Mouse (Mus musculus) embryo, embryonic 10 days (tissue): ENCODE data around the gene Mb.
"Not testable (repeated sequence)": the region's sequence is repeated elsewhere in the genome, so short reads cannot be mapped to it uniquely, and the experiment has no call there.

ENCODE experiments used
- DNase-seq: peaks from one replicate; pipeline ENCODE4 v3.0.0-alpha.2; 2015; ENCODE audit warnings: low spot score

Mb gene

DNA sequence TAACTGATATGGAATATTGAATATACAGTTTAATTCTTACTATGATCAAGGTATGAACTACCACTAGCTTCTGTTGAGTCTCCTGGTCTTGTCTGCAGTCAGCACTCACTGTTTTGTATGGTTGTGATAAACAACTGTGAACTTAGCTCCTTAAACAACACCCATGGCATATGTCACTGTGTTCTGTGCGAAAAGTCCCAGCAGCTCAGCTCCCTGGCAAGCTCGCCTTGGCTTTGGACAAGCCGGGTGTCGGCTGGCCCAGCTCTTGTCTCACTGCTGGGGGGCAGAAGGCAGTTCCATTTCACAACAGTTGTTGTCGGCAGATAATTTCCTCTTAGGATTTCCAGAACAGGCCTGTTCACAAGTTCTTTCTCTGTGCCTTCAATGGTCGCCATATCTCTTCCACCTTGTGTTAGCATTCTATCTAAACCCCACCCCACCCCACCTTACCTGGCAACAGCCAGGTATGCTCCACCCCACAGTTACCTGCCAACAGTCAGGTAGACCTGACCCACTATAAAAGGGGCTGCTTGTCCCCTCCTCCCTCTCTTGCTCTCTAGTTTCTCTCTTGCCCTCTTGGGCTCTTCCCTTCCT, 14.9 kb upstream of the Mb start:
- no peak for DNase-seq

DNA sequence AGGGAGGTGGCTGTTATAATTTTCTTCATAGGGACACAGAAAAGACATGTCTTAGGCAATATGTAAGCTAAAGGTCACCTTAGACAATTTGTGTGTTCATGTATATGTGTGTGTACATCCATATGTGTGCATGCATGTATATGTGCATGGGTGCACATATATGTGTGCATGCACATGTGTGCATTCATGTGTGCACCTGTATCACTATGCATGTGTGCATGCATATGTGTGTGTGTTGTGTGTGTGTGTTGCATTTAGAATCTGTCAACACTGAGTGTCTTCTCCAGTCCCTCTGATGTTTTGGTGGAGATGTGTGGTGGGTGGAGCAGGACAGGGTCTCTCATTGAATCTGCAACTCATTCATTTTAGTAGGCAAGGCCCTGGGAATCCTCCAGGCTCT, 12.3 kb upstream of the Mb start:
- DNase-seq: no peak

DNA sequence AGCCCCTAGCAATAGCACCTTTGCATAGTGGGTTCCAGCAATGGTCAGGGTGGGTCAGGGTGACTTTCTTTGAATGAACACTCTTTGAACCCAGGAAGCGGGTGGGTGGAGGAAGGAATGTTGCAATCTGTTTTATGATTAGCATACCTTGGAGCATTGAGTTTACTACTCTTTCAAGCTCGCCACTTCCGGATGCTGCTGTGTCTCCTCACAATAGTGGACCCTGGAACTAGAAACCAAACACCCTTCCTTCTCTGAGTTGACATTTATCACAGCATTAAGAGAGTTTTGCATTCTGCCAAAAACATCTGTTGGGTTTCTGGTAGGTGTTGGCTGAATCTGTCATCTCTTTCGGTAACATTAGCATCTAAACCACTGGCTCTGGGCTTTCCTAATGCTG, 8.9 kb upstream of the Mb start:
- DNase-seq: not testable (repeated sequence)

- no peak for DNase-seq
These were observed 8.1 kb upstream of the Mb start for GRCm38 (mm10) chr15:77058566-77058965.

DNA sequence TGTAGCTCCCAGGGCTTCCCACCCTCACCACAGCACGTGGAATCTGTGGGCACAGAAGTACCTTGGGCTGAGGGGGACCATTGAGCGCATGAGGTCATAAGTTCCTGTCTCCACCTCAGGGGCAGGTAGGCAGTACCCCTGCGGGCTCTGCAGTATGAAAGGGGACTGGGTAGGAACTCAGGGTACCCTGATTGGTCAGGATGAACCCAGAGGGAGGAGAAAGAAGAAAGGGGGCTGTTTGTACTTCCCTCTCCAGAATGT, 6.3 kb upstream of the Mb start:
- DNase-seq: no peak

DNA sequence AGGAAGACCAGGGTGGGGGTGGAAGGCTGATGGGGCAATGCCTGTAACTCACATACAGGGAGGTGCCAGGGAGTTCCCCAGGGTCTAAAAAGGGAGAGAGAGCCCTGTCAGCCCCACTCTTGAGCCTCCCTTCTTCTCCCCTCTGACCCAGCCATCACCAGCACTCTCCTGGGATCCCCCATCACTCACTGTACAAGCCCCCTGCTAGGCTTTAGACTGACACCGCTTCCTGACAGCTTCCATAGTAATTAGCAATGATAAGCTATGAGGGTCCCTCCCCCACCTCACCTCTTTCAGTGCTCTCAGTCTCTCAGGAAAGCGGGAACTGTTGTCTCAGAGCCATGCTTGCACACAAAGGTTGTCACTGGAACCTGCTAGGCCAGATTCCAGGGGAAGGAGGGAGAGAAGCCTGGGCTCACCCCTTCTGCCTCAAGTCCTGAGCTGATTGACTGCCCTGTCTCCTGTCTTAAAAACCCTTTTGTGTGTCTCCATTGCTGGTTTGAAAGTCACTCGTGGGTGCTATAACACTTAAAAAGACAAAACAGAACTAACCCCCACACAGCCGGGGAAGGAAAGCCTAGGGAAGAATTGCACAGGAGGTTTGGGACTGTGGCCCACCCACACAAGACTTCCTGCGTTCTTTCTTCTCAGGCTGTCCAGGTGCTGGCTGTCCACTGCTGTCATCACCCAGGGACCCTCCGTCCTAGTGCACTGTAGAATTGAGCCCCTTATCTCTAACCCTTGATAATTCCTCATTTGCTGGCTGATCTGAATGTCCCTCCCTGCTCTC, 5.7 kb upstream of the Mb start:
- peak; percentile 72 for DNase-seq

GRCm38 (mm10) chr15:77054611-77055175, 4.2 kb upstream of the Mb start:
- no peak for DNase-seq

- DNase-seq: no peak
These were observed 2.6 kb upstream of the Mb start for GRCm38 (mm10) chr15:77053021-77053420.

DNA sequence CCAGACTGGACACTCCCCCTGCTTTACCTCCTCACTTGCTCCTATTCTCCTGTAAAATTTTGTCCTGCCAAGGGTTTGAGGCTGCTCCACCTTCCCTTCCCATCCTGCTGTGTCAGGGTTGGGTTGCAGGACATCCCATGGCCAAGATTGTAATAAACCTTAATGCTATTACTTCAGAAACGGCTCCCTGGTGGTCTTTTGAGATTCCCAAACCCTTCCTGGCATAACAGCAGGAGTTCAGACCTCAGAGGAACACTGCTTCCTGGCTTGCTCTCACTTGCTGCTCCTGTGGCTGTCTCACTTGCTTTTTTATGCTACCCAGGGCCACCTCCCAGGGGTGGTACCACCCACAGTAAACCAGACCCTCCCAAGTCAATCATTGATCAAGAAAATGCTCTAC, 1.7 kb upstream of the Mb start:
- DNase-seq: no peak

- peak; percentile 62 for DNase-seq
These were observed 4.9 kb downstream of the Mb start for GRCm38 (mm10) chr15:77045609-77046008.

DNA sequence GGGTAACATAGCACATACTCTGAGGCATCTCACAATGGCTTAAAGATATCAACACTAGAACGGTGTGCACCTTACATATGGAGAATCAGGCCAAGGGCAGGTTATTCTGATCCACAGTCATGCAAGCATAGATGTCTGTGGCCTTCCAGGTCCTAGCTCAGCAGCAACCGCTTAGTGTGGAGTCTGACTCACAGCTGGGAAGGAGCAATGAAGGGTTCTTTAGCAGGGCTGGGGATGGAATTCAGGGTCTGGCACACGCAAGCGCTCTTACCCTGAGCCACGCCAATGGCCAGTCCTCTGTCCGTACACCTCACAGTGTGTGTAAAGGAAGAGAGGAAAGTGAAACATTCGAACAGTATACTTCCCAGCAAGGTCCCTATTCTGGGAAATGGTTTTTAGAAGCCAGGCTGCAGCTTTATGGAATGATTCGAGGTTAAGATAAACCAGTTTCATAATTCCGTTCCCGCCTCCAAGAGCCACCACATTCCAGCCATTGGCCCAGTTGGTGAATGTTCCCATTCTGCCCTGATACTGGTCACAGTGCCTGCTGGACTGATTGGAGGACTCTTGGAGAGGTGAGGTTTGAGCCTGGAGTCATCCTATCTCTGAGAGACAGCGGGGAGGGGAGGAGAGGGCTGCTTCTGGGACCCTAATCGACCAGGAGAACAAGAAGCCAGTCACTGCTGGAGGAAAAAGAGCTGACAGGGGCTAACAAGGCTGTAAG, 5.7 kb downstream of the Mb start, which contains the start of gene Apol6:
Gene Apol6 (plus strand): TSS at position 133 of the 724 bp plus-strand sequence.
- DNase-seq: no peak

DNA sequence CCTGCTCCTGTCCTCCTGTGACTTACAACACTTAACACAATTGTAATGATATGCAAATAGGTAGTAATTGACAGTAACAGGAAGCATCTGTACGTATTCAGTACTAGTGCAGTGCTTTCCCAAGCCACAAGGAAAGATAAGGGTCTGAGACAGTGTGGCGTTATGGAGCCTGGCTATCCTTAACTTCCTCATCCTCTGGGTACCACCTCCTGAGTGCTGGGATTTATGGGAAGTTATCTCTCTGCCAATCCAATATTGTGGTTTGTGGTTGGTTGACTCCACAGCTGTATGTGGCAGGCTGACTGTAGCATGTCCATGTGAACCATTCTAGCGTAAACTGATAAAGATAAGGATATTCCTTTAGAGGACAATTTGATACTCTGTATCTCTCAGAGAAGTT, 9.7 kb downstream of the Mb start:
- DNase-seq: no peak

DNA sequence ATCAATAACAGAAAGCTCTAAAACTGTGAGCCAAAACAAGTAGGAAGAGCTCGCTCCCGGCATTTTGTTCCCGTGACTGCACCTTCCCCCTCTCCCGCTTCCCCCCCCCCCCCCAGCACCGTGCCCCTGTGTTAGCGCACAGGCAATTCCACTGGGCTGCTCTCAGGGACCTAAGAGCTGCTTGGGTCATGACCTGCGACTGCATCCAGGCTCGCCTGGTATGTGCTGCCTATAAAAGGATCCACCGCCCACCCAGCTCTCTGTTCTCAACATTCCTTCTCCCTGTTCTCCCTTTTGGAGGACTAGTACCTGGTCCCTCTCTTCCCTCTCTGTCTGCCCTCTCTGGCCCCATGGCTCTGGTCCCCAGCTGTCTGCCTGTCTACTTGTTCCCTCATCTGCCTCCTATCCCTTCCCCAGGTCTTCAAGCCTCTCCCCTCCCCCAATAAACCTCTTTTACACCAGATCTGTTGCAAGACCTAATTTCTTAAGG, 11.2 kb downstream of the Mb start:
- peak; percentile 58 for DNase-seq

DNA sequence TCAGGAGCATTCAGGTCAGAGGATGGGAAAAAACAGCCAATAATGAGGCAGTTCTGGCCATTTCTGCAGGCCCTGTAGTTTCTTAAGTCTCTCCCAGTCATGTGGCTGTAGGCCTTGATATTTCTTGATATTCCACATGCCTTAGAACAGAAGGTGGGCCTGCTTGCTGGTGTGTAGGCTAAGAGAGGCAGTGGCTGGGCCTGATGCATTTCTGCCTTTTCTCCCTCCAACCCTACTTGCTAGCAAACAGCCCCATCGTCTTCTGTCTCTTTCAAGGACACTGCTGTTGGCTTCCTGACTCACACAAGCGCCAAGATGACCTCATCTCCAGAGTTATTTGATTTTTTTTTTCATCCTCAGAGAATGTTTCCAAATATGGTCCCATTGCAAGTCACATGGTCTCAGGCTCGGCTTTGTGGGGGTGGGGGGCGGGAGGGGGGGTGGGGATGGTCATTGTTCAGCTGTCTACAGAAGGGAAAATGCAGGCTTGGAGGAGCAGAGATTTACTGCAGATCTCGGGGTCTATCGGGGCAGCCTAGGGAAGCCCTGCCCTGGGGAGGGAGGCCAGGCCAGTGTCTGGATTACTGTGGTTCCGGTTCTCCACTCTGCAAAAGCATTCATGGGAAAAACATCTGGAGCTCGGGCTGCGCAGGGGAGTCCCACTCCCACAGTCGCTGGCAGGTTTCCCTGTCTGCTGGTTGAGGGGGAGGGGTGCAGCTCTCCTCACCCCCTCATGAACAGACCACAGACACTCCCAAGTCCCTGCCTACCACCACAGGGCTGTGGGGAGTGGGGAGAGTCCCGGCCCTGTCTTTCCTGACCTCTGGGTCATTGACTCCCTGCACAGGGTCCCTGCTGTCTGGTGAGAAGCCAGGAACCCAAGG, 12.9 kb downstream of the Mb start:
- DNase-seq: peak; percentile 61

- no peak for DNase-seq
These were observed 13.5 kb downstream of the Mb start for GRCm38 (mm10) chr15:77036989-77037277.

DNA sequence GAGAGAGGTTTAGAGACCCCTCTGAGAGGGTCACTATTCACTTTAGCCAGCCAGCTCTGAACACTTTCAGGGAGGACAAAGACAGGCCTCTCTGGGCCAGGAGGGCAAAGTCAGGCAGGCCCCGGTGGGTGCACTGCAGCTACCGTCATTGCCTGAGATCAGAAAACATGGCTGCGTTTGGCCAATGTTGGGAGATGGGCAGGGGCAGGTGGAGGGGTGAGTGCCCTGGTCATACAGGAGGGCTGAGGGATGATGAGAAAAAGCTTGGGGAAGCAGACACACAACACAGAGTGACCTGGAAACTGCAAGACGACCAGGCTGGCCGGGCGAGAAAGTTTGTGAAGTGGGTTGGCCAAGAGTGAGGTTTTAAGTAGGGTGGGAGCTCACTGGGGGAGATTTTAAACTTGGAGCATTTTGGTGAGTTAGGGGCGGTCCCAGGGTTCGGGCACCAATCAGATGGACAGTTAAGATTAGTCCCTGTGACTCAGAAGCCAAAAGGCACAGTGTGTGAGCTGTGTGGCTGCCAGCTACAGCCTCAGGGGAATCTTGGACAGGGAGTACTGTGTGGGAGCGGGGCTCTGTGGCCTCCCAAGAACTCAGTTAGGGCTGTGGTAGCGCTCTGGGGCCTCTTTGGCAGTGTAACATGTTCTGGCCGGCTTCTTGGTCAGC, 14.0 kb downstream of the Mb start:
- DNase-seq: no peak

DNA sequence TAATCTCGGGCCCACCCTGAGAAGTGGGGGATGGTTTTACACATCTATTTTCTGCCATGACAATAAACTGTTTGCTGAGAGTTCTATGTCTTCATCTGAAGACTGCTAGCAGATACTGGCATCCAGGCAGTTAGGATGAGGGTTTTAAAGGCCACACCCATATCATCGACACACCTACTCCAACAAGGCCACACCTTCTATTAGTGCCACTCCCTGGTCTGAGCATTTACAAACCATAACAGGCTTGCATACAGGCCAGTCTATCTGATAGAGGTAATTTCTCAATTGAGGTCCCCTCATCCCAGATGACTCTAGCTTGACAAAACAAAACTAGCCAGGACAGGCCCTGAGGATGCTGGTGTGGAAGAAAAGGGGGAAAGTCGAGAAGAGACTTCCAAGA, 14.8 kb downstream of the Mb start:
- no peak for DNase-seq

DNA sequence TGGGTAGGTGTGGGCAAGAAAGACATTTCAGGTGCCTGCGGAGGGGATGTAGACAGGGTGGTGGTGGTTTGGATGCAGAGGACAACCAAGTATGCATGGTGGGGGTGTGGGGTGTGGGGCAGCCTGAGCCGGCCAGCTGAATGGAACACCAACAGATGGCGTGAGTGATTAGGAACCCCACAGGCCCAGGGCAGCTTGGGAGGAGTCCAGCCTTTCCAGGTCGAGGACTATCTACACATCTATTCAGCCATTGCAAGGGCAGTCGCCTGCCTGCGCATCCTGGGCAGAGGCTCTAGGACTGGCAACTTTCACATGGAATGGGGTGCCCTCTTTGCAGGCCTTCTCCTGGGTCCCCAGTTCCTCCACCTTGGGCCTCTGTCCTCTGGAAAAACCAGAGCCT, 15.9 kb downstream of the Mb start:
- DNase-seq: no peak

GRCm38 (mm10) chr15:77031271-77031670, 19.2 kb downstream of the Mb start:
- no peak for DNase-seq

DNA sequence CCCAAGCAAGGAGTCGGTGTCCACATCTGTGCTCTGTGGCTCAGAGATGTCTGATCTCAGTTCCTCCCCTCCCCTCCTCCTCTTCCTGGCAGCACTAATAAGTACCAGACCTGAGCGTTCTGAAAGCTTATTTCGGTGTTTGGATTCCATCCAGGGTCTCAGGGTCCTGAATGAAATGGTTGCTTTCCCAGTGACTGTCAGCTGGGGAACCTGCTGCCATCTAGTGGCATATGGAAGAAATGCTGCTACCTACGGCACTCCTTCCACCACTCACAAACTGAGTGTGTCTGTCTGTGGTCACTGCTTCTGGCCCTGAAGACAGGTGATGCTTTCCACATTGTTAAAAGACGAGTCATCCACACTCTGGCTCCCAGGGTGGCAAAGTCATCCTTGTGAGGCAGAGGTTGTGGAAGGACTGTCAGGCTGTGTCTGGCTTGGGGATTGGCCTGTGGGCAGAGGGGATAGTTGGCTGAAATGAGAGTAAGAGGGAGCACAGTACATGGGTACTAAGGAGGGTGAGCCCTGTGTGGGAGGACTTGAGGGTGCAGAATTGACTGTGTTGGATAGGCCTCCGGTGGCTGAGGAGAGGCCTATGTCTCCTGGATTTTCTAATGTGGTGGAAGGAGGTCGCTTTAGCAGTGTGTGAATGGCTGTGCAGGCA, 21.0 kb downstream of the Mb start:
- DNase-seq: peak; percentile 88

DNA sequence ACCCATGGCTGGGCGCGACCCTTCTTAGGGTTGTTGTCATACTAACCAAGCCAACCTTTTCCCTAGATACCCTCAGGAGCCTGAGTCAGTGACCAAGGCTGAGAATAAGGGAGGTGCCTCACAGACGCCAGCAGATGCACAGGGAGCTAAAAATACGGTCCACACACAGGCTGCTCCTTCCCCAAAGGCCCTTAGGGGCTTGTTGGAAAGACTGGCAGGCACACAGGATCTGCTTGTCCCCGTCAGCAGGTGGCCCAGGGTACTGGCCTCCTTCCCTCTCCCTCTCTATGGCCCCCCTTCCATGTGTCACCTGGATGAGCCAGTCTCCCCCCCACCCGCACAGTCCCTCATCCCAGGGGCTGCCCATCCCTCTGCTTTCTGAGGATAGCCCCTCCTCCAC, 22.8 kb downstream of the Mb start:
- no peak for DNase-seq
